Mouse (Mus musculus): ENCODE measurements around the gene Gast.

DNA sequence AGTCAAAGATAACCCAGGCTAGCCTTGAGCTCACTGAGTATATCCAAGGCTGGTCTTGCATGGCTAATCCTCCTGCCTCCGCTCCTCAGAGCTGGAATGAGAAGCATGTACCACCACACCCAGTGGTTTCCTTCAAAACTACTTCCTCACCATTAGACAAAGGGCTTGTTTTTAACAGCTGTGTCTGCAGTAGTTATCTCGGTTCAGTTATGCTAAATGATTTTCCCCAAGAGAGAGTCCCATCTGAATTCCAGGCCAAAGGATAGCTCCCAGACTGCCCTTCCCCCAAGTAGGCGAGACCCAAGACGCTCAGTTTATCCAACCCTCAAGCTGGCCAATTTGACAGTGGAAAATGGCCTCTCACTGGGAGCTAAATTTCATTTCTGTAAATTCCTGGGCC is 41.8 kb downstream of the Gast start:
- TF ChIP-seq CTCF (IDR thresholded peaks at IDR 0.05; ENCODE audit: control insufficient read depth, insufficient read depth, insufficient replicate concordance, low read depth, low read length), result no peak
- no peak for TF ChIP-seq POLR2A (IDR thresholded peaks at IDR 0.05; ENCODE audit: control insufficient read depth, low read depth, low read length)

Data from testis, adult 2 months (tissue).